Mouse (Mus musculus) adrenal gland, adult (tissue): ENCODE data around the gene Zdhhc19.

Experiments used
- DNase-seq, 2 experiments: peaks; one replicate each; pipeline ENCODE4 v3.0.0; 2022 to 2023; ENCODE audit warnings: low spot score in 1 of 2; ENCODE audit not compliant: inconsistent age in 2 of 2

Zdhhc19 gene

DNA sequence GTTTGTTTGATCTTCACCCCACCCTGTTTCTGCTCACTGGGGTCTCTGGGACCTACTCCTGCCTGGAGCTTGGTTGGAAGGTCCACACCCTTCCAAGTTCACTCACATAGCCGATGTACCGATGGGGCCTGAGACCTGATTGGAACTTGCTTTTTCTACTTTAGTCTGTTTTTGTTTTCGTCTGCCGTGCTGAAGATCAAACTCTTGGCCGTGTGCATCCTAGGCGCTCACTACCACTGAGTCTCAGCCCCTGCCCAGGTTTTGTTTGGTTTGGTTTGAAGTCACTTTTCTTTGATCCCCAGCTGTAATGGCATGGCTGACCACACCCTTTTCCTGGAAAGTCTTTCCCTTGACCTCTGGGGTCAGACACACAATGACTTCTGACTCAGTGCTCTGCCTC is 17.3 kb downstream of the Zdhhc19 start:
- DNase-seq, result no peak

DNA sequence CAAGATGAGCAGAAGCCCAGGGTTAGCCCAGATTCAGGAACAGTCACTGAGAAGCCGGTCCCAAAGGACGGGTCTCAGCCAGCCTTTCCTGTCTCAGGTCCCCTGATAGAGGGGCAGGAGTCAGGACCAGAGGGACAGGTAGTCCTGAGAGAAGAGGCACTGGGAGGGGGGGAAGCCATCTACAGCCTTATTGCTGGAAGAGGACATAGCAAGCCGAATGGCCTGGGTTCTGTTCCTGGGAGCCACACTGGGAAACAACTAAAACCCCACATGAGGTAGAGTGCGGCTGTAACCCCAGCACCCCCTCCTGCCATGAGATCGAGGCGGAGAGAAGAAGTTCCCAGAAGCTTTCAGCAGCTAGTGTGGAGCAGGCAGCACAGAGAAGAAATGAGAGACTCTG is 17.9 kb downstream of the Zdhhc19 start:
- no peak for DNase-seq

- DNase-seq, result peak in 1 of 2 experiments; percentile 59
Measured at GRCm38 (mm10) chr16:32516006-32516962, 20.2 kb downstream of the Zdhhc19 start.

GRCm38 (mm10) chr16:32517785-32518481 is 21.9 kb downstream of the Zdhhc19 start:
- DNase-seq, result no peak

DNA sequence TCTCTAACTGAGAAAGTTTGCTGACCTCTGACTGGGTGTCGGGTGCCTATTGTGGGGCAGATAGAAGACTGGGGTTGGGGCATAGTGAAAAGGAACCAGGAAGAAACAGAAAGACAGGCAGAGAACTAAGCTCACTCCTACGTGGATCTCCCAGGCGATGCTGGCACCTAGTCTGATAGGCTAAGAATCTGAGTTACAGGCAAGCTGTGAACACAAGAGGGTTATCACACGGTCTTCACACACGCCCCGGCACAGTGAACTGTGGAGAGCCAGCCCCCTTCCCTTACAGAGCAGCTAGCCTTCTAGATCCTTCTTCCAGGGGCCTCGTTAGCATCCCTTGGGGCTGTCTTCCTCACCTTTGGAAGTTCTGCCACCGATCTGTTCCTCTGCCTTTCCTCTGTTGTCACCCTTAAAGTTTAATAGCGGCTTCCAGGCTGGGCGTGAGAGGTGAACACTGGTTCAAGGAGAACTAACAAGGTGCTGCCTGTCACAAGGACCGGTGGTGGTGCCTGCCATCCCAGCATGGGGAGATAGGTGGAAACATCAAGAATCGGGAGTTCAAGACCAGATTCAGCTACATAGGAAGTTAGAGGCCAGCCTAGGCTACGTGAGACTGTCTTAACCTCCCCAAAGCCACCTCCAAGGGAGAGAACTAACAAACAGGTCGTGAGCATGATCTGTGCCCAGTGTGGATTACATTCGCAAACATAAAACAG is 23.7 kb downstream of the Zdhhc19 start:
- no peak for DNase-seq

GRCm38 (mm10) chr16:32520372-32520748 is 24.3 kb downstream of the Zdhhc19 start:
- no peak for DNase-seq

DNA sequence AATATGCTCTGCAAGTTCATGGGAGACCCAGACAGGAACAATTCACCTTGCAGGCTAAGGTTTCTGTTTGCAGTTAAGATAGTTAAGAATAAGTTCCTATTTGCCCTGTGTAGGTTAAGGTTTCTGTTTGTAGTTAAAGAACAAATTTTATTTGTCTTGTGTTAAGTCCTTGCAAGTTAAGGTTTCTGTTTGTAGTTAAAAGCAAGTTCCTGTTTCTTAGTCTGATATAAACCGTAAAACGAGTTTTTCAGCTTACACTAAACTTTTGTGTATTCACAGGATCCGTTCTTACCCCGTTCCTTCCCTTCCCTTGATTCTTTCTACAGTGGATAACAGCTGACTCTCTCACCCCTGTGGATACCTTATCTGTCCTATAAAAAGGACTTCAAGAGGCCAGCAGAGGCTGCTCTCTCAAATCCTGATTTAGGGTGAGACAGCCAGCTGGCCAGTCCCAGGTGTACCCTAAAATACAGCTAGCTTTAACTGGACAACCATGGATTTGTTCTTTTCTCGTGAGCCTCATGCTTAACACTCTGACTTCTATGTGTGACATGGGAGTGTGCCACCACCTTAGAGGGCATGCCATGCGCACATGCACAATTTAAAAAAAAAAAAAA is 26.6 kb downstream of the Zdhhc19 start:
- DNase-seq, result no peak

DNA sequence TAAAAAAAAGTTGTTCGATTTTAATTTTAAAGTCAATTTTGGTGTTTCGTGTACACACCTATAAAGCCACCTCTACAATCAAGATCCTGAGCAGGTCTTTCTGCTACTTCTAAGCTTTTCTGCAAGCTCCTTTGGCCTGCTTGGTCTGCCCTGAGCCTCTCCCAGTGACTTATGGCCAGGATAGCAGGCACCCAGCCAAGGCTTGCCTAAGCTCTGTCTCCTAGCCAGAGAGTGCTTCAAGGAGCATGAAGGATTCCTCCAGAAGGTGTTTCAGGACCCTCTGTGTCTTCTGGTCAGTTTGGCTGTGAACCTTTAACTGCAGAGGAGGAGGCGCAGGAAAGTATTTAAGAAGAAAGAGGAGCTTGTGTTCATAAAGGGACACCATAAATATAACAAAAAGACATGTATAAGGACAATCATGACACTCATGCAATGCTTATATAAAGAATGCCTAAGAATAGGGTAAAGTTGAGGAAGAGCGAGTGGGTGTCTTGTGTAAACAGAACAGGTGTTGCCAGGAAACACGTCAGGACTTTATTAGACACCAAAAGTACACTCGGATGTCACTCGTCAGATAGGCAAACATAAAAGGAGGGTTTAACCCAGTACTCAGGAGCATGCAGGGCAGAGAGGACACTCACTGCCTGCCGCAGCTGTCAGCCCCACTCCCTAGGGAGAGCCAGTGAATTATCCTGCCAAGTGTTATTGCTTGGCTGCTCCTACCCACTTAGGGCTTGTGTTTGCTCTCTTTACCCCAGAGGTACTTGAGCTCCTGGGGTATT is 27.6 kb downstream of the Zdhhc19 start:
- peak; percentile 86 to 93 for DNase-seq

- peak; percentile 84 to 91 for DNase-seq
Measured at GRCm38 (mm10) chr16:32524244-32524615, 28.2 kb downstream of the Zdhhc19 start.

GRCm38 (mm10) chr16:32526906-32527305 is 30.8 kb downstream of the Zdhhc19 start:
- DNase-seq, result no peak

DNA sequence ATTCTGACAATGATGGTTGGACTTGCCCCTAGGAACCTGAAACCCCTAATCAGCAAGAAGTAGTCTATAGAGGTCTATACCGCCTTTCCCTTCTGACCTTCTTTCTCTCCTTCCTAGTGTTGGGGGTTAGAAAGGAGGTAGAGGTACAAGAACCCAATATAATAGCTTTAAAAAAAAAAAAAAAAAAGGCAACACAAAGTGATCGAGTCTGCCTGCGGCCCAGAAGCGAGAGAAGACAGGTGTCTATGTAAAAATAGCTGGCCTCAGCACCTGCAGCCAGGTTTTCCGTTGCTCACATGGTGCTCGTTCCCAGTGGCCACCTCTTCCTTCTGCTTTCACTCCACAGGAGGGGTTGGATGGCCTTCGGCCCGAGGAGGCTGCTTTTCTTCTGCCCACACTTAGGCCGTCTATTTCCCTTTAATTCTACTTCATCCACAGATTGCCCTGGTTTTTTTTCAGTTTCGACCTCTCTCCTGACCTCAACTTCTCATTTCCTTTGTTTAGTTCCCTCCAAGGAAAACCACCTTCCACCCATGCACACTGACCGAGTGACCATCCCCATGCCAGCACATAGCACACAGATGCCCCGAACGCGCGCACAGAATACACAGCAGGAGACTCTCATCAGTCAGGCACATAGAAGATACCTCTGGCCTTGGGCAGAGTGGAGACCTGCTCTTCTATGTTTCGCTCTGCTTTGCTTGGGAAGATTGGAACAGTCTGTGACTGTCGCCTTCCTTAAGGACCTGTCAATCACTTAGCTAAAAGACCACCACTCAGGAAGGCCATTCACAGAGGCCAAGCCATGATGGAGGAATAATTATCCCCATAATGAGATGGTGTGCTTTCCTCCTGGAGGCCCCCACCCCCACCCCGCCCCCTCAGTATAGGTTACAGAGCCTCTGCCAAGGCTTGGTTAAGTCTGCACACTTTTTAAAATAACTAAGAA is 37.1 kb downstream of the Zdhhc19 start:
- no peak for DNase-seq

DNA sequence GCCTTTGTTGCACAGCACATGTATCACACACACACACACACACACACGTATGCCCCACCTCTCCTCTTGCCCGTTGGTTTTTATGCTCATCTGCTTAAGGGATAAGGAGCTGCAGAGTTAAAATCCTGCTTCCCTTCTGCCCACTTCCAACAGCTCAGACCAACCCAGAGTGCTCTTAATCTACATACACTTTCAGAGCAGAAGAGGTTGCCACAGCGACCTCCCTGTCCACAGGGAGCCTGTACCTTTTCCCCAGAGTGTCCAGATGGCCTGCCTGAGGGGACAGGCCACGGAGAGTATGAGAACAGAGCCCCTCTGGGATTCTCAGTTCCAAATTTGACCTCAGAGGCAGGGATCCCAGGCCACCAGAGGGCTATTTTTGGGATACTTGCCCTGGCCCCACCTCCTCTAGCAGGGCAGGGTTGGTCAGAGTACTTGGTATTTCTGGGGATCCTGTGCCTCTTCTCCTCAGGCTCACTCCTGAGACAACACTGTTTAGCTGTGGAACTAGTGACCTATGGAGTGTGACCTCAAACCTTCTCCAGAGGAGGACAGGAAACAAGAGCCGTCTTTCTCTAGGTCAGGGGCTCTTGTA is 39.2 kb downstream of the Zdhhc19 start:
- peak in 1 of 2 experiments; percentile 45 for DNase-seq

DNA sequence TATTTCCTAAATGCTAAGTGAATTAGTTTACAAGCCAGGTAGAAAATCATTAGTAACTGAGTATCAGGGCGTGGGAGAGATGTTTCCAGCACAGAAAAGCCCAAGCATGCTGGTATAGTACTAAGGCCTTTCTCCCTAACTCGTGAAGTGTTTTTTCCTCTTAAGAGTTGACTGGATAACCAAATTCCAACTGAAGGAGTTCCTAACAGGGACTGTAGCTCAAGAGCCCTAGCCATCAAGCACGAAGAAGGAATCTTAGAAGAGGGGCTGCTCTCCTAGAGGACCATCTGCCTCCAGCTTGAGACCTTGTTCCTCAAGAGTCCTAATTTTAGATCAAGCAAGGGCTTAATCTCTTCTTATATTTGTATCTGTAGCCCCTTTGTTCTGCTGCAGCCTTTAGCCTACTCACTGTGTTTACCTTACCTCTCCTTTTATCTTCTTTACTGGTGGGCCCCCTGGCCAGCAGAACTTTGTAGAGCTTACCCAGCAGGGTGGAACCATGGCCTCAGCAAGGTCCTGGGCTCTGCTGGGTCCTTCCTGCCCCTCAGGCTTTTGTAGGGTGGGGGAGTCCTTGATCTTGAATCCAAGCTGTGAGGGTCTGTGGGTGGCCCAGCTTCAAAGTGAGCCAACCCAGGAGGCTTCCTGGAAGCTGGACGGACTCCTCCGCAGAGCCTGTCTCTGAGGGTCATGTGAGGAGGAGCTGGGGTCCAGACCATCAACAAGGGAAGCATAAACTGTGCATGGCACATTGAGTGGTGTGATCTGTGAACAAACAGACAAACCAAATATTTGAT is 42.0 kb downstream of the Zdhhc19 start:
- DNase-seq, result no peak

DNA sequence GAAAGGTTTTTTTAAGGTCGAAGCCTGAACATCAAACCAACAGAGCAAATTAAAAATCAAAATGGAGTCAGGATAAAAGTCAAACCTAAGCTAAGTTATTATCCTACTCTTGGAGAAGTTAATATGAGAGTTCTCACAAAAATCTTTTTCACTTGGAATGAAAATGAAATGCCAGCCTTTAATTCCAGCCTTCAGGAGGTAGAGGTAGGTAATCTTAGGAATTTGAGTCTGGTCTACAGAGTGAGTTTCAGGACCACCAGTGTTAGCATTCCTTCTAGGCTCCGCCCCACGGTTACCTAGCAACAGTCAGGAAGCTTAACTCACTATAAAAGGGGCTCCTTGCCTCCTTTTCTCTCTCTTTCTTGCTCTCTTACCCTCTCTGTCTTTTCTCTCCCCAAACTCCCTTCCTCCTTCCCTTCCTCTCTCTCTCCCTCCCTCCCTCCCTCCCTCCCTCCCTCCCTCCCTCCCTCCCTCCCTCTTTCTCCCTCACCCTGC is 42.7 kb downstream of the Zdhhc19 start:
- no peak for DNase-seq

- peak; percentile 21 to 81 for DNase-seq
Measured at GRCm38 (mm10) chr16:32541338-32542179, 45.5 kb downstream of the Zdhhc19 start.

- no peak for DNase-seq
Measured at GRCm38 (mm10) chr16:32543422-32543821, 47.4 kb downstream of the Zdhhc19 start.
